Mouse (Mus musculus): ENCODE measurements at regions not wholly inside any gene's neighbourhood (a gene's known extent, or its start where the extent isn't known, plus 50 kb on each side); places are given as distances from the start of the nearest gene placed in this dataset.

DNA sequence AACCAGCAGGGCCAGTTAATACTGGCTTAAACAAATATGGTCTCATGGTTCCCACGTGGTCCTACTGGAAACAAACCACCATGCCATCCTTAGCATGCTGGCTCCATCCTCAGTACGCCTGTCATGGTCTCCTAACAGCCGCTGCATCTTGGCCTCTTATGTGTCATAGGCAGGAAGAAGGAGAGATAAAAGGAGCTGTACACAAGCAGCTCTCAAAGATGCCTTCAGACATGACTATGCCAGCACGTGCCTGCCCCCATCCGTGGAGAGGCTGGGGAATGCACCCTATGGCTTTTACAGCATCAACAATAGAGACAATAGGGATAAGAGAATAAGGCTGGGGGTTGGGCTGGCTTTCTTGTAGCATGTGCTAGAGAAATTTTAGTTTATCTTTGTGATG is 171.0 kb upstream of the Stt3b start:
- DNase-seq (ENCODE audit: low read depth, low spot score), result no peak

DNA sequence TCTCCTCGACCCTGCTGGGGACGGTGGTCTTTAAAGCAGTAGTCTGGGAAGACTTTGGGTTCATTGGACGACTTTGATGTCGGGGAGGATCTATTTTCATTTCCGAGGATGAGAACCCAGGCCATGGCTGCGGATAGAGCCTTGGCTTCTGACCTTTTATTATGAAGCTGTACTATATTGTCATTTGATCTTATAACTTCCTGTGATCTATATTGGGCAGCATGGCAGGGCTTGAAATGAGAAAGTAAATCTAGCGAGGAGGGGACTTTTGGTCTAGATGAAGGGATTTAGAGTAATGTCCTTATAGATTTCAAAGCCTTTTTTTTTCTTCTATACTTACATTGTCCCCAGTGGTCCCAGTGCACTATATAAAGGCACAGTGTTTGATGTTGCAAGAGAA is 172.8 kb upstream of the Stt3b start:
- DNase-seq (ENCODE audit: low read depth, low spot score), result no peak

DNA sequence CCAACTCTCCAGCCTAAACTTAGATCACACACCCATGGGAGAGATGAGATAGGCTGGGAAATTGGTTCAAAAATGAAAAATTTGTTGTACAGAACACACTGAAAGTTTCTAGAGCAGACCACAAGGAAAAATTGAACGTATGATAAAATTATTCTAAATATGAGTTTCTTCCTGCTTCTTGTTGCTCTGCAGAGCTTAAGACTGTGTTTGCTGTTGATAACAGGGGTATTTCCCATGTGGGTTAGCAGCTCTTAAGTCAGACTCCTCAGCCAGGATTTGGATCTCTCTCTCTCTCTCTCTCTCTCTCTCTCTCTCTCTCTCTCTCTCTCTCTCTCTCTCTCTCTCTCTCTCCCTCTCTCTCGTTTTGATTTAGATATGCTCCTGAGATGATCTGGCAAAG is 173.5 kb upstream of the Stt3b start:
- no peak for DNase-seq (ENCODE audit: low read depth, low spot score)

- DNase-seq (ENCODE audit: low read depth, low spot score), result no peak
Measured at GRCm38 (mm10) chr9:115484408-115484807, 174.2 kb upstream of the Stt3b start.

GRCm38 (mm10) chr9:115485219-115485618 is 175.0 kb upstream of the Stt3b start:
- DNase-seq (ENCODE audit: low read depth, low spot score), result no peak

GRCm38 (mm10) chr9:115487175-115487760 is 177.0 kb upstream of the Stt3b start:
- no peak for DNase-seq (ENCODE audit: low read depth, low spot score)

DNA sequence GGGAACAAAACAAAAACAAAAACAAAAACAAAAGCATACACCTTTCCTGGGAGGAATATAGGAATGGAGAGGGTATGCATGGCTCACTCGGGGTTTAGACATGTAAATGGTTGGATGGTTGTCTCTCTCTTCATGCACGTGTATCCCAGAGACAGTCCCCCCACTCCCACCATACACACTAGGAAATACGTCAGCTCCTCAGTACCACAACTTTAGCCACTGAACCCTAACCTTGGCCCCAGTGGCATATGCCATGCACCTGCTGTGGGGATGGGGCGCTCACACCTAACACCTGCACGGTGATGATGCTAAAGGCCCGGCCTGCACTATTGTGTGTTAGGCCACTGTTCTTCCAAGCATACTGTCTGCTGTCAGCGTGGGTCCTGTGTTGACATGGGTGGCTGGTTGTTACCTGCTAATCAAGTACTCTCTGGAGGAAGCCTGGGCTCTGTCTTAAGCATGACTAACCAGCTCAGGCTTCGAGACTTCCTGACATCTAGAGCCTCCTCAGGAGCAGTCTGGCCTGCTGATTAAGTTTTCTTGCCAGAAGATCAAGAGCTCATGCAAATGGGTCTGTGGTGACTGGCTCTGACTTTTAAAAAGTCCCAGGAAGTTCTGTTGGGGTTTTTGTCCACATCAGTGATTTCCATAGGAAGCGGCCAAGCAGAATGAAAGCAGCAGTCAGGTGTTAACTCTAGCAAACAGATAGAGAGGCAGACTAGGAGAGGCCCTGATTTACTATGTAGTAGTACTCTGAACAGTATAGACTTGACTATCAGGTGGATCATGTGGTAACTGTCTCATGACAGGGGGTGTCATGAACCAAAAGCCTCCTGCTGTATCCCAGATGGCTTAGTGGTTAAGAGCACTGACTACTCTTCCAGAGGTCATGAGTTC is 178.9 kb upstream of the Stt3b start:
- no peak for DNase-seq (ENCODE audit: low read depth, low spot score)

GRCm38 (mm10) chr9:115492431-115493171 is 182.4 kb upstream of the Stt3b start:
- DNase-seq (ENCODE audit: low read depth, low spot score), result no peak

DNA sequence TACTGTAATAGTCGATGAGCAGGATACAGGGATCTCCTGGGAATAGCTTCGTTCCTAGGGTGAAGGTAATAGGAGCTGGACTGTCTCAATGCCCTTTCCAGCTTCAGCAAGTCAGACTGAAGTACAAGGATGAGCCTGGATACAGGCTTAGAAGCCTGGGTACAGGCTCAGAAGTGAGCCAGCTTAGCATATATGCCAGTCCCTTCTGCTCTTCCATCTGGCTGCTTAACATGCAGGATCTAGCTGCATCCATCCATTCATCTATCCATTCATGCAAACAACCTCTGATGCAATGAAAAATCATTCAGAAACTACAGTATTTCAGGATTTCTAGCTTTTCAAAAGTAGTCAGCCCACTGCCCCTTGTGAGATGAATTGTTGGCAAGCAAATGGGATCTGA is 183.5 kb upstream of the Stt3b start:
- no peak for DNase-seq (ENCODE audit: low read depth, low spot score)

DNA sequence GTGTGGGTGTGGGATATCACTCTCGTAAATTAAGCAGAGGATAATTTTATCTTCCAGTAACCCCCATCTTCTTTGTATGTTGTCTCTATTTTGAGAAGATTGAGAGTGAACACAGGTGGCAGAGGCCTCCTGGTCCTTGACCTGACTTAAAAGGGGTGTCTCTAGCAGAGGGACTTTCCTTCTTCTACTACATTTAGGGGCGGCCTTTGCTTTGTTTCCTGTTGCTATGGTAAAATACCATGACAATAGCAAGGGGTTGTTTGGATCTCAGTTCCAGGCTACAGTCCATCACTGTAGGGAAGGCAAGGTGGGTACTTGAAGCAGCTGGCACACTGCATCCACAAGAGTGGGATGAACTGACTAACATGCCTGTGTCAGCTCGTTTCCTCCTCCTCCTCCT is 189.3 kb upstream of the Stt3b start:
- DNase-seq (ENCODE audit: low read depth, low spot score), result no peak

DNA sequence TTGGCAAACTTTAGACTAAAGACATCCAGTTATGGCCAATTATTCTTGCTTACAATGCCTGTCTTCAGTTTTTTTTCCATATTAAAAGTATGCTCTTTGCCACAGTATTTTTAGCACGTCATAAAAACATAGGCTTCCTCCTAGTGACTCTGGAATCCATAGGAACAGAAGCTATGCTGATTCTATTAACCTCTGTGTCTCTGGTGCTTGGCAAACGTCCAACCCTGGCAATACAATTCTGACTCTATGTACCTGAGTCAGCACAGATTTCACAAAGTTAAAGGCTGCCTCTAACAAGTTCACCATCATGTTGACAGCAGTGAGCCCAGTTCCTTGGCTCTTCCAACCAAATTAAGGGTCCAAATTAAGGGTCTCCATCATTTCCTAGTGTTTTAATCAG is 194.6 kb upstream of the Stt3b start:
- DNase-seq (ENCODE audit: low read depth, low spot score), result no peak

DNA sequence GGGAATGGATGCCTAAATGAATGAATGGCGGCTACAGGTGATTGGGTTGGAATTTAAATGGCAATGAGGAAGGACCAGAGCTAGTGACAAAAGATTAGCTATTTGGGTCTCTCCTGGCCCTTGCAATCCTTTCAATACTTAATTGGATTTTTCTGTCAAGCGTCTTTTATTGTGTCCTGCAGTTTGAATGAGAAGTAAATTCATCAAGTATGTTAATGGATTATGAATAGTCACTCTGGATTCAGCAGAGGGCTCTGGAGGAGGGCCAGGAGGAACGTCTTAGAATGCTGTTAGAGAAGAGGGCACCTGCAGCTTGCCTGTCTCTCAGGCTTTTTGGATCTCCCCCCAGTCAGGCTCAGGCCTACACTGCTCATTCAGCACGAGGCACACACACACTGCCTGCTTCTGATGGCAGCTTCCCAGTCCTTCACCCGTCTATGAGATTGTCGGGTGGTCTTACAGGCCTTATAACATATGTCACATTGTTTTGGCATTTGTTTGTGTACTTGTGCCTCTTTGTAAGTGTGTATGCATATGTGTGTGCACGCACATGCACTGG is 197.0 kb upstream of the Stt3b start:
- DNase-seq (ENCODE audit: low read depth, low spot score), result no peak

DNA sequence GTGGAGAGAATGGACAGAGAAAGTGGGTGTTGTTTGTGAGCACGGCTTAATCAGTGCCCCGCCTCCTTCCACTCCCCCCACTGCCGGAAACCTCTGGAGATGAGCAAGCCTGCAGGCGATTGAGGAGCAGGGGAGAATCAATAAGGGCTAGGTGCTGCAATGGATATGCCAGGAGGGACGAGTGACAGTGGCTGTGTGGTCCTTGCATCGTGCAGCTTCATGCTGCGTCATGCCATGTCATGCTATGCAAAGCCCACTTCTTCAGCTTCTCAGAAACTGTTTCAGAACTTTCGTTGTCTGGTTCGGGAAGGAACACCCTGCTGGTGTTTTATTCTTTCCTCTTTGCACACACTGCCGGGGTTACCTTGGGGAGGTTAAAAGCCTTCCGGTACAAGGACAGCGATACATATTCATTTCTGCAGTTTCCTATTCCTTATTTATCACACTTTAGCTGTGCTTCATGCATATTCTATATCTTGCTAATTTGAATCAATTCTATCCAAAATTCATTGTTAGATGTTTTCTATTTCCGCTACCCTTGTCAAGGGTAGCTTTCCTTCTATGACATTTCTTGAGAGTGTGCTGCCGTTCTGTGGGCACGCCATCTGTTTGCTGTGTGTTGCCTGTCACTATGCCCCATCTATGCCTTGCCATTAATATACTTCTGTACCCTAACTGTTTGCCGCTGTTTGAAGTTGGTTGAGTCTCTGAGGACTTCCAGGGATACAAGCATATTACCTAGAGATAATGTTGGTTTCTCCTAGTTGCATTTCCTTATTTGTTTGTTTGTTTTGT is 202.8 kb upstream of the Stt3b start:
- no peak for DNase-seq (ENCODE audit: low read depth, low spot score)

DNA sequence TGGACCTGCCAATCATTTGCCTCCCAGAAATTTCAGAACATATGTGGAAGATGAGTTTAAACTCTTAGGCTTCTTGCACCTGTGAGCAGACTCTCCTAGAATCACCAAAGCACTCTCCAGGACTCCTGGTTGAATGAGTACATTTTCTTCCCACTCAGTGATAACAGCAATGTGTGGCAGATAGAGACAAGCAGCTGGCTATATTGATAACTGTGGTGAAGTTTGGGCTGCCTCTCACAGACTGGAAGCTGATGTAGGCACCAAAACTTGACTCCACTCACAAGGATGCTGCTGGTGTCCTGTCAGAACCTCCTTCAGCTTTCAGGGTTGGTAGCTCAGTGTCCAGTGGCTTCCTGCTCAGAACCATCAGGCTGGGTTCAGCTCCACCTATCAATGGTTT is 207.7 kb upstream of the Stt3b start:
- no peak for DNase-seq (ENCODE audit: low read depth, low spot score)

DNA sequence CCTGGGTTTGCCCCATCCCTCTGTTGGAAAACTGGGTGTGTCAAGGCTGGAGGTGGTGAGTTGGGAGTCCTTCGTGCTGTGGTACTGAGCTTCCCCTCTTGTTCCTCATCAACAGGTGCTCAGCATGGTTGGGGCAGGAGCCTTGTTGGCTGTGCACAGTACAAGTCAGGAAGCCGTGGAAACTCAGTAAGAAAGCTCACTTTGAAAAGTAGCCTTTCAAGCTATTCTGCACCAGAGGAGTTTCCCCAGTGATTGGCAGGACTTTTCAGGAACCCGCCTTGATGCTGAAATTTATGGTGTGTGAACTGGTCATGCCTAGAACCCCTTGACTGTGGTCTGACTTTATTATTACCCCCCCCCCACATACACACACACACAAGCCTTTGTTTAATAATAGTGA is 213.9 kb upstream of the Stt3b start:
- no peak for DNase-seq (ENCODE audit: low read depth, low spot score)

DNA sequence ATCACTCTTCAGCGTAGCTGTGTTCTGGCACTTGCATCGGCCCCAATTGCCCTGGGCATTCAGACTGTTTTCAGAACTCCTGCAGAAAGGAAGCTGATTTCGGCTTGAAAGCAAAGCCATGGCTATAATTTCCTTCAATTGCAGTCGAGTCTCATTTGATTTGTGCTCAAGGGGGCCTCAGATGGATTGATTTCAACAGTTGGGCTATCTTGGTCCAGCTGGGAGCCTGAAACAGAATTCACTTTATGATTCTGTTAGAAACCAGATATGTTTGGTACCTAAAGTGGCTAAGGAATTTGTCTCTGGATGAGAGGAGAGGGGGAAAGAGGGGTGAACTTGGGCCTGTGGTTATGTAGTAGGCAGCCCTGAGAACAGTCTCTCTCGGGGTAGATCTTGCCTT is 214.4 kb upstream of the Stt3b start:
- DNase-seq (ENCODE audit: low read depth, low spot score), result no peak

DNA sequence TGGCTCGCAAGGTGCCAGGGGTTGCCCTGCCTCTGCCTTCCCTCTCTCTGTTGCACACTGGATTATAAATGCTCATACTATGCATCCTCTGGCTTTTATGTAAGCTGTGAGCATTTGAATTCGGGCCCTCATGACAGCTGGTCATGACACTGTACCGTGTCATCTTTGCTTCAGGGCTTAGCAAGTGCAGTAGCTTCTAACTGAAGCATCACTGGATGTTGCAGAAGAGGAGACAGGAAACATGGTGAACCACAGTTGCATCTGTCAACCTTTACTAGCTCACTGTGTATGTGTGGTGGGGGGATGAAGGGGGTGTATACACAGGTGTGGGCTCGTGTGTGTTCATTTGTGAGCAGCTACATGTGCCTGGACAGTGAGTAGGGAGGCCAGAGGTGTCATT is 216.1 kb upstream of the Stt3b start:
- no peak for DNase-seq (ENCODE audit: low read depth, low spot score)

GRCm38 (mm10) chr9:115526981-115527380 is 216.8 kb upstream of the Stt3b start:
- no peak for DNase-seq (ENCODE audit: low read depth, low spot score)

GRCm38 (mm10) chr9:115534198-115534597 is 224.0 kb upstream of the Stt3b start:
- no peak for DNase-seq (ENCODE audit: low read depth, low spot score)

DNA sequence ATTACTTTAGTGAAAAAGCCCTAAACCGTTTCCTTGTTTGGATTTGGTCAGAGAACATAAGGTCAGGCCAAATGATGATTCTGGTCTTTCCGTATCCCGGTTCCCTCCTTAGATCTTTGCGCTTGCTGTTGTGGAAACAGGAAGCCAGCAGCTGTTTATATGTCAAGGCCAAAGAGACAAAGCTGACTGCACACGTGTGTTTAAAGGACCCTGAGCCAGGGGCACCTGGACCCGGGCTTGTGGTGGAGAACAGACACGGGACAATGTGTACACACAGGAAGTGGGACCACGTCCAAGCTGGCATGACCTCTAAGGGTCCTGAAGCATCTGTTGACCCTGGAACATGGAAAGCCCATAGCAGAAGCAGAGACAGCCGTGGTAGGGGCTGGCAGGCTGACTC is 233.4 kb upstream of the Stt3b start:
- no peak for DNase-seq (ENCODE audit: low read depth, low spot score)

GRCm38 (mm10) chr9:115545178-115545577 is 235.0 kb upstream of the Stt3b start:
- DNase-seq (ENCODE audit: low read depth, low spot score), result no peak

- no peak for DNase-seq (ENCODE audit: low read depth, low spot score)
Measured at GRCm38 (mm10) chr9:115545792-115546191, 235.6 kb upstream of the Stt3b start.

All from retina, adult 2 months (tissue).